Mouse (Mus musculus) megakaryocyte, adult 5-6 weeks (primary cell): ENCODE data around the gene Pigo. TPM values are rescaled to one million over a fixed set of nuclear protein-coding genes. Genes with fewer than 3 reads are reported as not detected.
A peak's percentile ranks its signal among the peaks of the same experiment; 100 is the strongest.
"Not testable (repeated sequence)": the region's sequence is repeated elsewhere in the genome, so short reads cannot be mapped to it uniquely, and the experiment has no call there.

Experiments
- ATAC-seq: 2 replicates; pipeline ENCODE4 v1.8.0; 2016; ENCODE audit warnings: mild to moderate bottlenecking, inconsistent platforms; ENCODE audit not compliant: poor library complexity, severe bottlenecking
- total RNA-seq, 2 experiments: library from RNA; stranded (forward) in 1 of 2; stranded (reverse) in 1 of 2; fragments of 153-499, 151-499 nt in 1 of 2; fragments of 221-1000, 200-1000 nt in 1 of 2; gene quantifications; 2 replicates each; pipeline versions ENCODE4 v1.2.3 to v1.2.4; 2015 to 2017

The Pigo gene
- total RNA-seq, 2 experiments from 2014 or later = 5.6 to 9.7 TPM

DNA sequence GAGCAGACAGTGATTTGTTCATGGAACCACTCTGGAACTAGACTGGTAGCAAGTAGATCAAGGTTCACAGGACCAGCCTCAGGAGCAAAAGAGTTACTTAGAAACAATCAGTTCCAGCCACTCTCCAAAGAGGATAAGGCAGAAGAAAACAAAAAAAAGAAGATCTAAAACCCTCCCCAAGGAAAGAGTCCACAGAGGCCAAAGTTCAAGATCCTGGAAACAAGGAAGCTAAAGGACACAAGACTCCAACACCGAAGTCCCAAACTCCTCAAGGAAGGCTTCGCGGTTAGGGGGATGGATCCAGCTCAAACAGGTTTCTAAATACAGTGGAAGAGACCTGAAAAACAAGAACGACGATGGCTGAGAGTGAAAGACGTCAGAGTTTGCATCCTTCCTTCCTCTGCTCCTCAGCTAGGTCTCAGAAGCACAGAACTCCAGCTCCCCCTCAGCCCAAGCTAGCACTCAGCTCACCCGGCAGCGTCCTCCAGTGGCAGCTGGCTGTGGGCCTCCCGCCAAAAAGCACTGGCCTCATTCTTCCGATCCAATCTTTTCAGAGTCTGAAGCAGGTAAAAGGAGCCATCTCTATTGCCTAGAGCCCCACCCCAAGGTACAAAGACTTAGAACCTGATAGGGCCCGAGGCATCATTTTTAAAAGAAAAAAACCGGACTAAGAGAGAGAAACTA lies 22.7 kb downstream of the Pigo start:
- no peak for ATAC-seq

DNA sequence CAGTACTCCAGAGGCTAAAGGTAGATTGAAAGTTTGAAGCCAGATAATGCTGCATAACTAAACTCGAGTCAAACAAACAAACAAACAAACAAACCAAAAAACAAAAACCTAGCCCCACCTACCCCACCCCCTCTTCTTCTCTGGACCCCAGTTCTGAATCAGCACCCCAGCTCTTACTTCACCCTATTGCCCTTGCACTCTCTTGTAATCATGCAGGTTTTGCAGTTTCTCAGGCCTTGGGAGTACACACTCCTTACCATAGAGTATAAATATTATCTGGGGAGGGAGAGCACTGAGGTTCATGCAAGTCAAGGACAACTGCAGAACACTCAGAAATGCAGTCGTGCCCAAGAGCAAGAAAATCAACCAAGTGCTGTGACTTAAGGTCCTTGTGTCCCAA lies 24.3 kb downstream of the Pigo start:
- no peak for ATAC-seq

DNA sequence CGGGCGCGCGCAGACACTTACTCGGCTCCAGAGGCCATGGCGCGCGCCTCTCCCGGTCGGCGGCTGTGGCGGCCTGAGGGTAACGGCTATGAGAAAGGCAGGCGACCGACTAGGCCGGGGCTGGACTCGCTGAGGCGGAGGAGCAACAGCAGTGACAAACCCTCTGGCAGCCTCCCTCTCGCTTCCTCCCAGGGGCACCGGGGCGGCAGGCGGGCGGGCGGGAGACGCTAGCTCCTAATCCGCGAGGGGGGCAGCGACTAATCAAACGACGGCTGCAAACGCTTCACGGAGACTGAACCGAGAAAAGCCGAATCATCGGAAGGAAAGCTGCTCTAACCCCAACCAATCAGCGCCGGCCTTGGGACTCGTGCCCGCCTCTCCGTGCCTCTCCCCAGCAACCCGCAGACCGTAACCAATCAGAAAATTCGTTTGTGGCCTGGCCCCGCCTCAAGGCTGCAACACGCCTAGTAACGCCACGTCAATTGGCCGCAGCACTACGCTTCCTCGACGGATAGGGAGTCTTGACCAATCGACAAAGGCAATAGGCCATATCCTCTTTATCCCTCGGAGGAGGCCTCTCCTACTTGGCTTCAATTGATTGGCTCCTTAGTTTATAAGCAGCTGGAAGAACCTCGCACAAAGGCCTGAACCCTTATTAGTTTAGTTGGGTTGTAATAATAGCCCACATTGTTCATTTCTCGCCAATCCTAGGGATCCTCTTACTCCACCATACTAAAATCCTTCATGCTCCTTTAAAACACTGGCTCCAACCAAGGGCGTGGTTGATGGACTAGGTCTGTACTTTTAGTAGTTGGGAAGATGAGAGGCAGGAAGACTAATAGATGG lies 25.3 kb downstream of the Pigo start, which contains the start of gene Vcp:
Gene Vcp, minus strand, starts transcription at position 367 of the 846 bp plus-strand sequence.
- ATAC-seq = peak; percentile 95

DNA sequence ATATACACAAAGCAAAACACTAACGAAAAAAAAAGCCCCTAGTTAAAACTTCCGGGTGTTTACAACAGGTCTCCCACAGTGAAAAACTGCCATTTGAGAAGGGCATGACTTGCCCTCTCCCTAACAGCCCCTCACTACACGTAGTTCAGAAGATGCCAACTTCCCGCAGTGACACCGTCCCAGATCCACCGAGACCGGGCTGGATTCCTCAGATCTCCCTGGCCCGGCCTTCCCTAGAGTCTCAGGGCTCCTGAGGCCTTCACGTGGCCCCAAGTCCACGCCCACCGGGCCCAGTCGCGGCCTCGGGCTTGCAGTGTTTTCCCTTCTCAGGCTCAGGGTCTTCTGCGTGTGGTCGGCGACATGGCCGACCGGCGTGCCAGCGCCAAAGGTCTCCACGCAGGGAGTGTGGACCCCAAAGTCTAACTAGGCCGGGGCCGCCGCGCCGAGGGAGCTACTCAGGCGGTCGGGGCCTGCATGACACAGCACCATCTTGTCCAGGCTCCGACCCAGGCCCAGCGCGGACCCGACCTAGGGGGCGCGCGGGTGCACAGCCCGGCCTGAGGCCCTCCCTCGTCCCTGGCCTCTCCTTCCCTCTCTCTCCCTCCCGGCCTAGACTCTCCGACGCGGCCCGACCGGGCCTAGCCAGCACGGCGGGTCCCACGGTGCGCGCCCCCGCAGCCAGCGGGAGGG lies 26.0 kb downstream of the Pigo start:
- ATAC-seq = peak; percentile 54

DNA sequence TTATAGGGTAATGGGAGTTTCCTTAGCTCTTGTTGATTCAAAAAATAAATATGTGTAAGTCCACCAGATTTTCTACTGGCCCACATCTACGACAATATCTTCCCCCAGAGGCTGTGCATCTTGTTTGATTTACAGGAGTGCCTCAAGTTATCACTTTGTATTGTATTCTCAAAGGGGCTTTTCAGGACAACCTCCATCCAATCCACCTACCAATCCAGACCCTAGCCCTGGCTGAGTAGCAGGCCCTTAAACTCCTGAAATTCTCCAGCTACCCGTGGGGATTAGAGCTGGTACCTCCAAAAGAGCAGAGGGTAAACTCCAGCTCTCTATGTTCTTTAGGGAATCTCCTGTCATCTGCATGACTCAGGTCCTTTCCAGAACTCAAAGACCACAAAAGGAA lies 27.6 kb downstream of the Pigo start:
- ATAC-seq = no peak

DNA sequence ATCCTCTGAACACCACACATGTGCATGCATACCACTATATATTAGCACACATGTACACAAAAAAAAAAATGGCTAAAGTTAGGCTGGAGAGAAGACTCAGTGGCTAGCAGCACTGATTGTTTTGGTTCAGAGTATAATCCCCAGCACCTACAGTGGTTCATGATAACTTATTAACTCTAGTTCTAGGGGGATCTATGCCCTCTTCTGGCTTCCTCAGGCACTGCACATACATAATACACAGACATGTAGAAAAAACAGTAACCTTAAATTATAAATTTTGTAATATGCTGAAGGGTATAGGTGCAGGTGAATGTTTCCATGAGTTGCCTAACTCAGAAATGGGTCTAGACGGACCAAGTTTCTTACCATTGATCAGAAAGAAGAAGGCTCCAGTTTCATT lies 37.3 kb downstream of the Pigo start:
- ATAC-seq = no peak

DNA sequence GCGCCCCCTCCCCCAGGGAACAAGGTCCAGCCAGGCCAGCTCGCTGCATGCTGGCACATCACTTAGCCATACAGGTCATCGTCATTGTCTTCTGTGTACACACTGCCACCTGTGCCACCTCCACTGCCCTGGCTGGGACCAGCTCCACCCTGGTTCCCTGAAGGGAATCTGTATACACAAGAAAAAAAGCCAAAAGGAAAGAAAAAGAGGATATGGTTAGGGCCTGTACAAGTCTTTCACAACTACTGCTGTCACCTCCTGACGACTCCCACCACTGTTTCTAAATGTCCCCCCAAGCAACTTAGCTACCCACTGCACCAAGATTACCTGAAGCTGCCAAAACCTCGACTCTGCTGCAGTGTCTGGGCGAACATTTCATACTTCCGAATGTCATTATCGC lies 45.2 kb downstream of the Pigo start:
- ATAC-seq = not testable (repeated sequence)

DNA sequence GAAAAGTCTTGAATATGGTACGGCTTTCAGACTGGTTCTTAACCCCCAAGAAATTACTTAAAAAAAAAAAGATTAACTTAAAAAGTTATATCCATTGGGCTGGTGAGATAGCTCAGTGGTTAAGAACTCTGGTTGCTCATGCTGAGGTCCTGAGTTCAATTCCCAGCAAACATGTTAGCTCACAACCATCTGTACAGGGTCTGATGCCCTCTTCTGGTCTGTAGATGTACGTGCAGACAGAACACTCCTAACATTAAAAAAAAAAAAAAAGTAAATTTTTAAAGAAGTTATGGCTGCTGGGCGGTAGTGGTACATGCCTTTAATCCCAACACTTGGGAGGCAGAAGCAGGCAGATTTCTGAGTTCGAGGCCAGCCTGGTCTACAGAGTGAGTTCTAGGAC lies 47.6 kb downstream of the Pigo start:
- peak; percentile 45; the same call in 1 of the 2 replicates for ATAC-seq

DNA sequence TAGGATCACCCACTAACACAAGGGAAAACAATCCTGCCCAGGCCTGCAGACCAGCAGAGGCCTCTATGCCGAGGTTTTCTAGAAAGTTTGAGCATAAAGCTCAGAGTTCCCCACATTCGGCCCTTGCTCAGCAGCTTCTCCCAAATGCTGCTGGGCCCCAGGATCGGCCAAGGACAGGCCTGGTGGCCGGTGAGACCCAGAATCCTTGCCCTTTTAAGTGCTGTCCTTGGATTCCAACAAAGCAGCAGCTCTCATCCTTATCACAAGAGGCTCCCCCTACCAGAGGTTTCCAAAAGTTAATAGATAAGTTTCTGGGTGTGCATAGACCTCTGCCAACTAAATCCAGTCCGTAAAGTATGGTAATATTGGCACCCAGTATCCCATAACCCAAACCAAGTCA lies 51.8 kb downstream of the Pigo start:
- no peak for ATAC-seq

DNA sequence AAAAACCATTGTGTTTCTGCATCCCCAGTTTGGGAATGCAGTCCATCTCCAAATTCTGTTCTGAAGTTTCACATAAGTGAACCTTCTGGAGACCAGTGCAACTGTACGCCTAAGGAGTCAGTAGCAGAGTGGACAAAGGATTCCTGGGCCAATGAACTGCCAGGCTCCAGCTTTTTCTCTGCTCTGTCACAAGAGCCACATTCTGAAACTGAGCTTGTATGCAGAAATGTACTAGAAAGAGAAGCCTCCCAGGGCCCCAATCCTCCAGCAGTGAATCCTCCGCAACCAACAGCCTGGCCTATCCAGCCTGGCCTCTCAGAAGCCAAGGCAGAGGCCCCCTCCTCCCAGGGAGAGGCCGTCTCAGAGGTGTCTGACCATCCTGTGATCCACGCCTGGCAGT lies 52.7 kb downstream of the Pigo start:
- ATAC-seq = no peak

DNA sequence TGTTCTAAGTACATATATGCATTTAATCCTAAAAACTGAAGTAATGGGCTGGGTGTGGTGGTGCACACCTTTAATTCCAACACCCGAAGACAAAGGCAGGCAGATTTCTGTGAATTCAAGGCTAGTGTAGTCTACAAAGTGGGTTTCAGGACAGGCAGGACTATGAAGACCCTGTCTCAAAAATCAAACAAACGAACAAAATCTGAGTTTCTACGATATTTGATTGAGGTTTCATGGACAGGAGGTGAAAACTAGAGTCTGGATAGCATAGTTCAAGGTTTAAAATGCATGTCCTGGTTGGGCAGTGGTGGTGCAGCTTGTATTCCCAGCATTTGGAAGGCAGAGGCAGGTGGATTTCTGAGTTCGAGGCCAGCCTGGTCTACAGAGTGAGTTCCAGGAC lies 56.3 kb downstream of the Pigo start, which contains the start of gene 1700022I11Rik:
Gene 1700022I11Rik, plus strand, starts transcription at position 301 of the 400 bp plus-strand sequence.
- ATAC-seq = no peak

Other genes with a start within 250 kb of the Pigo start
- gene Fam205a1, start 171.9 kb downstream of the Pigo start, total RNA-seq (2015) = 0.11 TPM in 1 of 2 replicates, not detected in the other
- not detected in 2 replicates for gene Fam205a1, start 171.9 kb downstream of the Pigo start, total RNA-seq (2017)
- not detected in 2 replicates for gene Gm12394, start 169.0 kb downstream of the Pigo start, total RNA-seq (2015)
- not detected in 2 replicates for gene Gm12394, start 169.0 kb downstream of the Pigo start, total RNA-seq (2017)
- gene Fam205c, start 151.6 kb downstream of the Pigo start, total RNA-seq (2015) = not detected in 2 replicates
- not detected in 2 replicates for gene Fam205c, start 151.6 kb downstream of the Pigo start, total RNA-seq (2017)
- not detected in 2 replicates for gene Phf24, start 109.2 kb downstream of the Pigo start, total RNA-seq (2015)
- under 0.01 TPM in 1 of 2 replicates, not detected in the other for gene Phf24, start 109.2 kb downstream of the Pigo start, total RNA-seq (2017)
- gene Dnajb5, start 76.0 kb downstream of the Pigo start, total RNA-seq (2015) = 5.4 and 6.0 TPM in 2 replicates
- gene Dnajb5, start 76.0 kb downstream of the Pigo start, total RNA-seq (2017) = 2.6 and 6.3 TPM in 2 replicates
- not detected in 2 replicates for gene 1700022I11Rik, start 56.2 kb downstream of the Pigo start, total RNA-seq (2015)
- gene 1700022I11Rik, start 56.2 kb downstream of the Pigo start, total RNA-seq (2017) = not detected in 2 replicates
- 81.5 and 86.4 TPM in 2 replicates for gene Vcp, start 25.3 kb downstream of the Pigo start, total RNA-seq (2015)
- 154 and 165 TPM in 2 replicates for gene Vcp, start 25.3 kb downstream of the Pigo start, total RNA-seq (2017)
- 11.3 and 12.5 TPM in 2 replicates for gene Fancg, start 15.3 kb downstream of the Pigo start, total RNA-seq (2015)
- 13.0 and 14.3 TPM in 2 replicates for gene Fancg, start 15.3 kb downstream of the Pigo start, total RNA-seq (2017)
- gene Stoml2, start 5.9 kb upstream of the Pigo start, total RNA-seq (2015) = 70.8 and 77.7 TPM in 2 replicates
- gene Stoml2, start 5.9 kb upstream of the Pigo start, total RNA-seq (2017) = 62.3 and 79.3 TPM in 2 replicates
- 14.2 and 15.4 TPM in 2 replicates for gene Fam214b, start 20.4 kb upstream of the Pigo start, total RNA-seq (2015)
- 31.7 and 33.6 TPM in 2 replicates for gene Fam214b, start 20.4 kb upstream of the Pigo start, total RNA-seq (2017)
- gene Unc13b, start 33.1 kb upstream of the Pigo start, total RNA-seq (2015) = 0.16 TPM in 2 replicates
- 0.24 and 0.48 TPM in 2 replicates for gene Unc13b, start 33.1 kb upstream of the Pigo start, total RNA-seq (2017)
- 0.13 and 0.36 TPM in 2 replicates for gene Atp8b5, start 241.3 kb upstream of the Pigo start, total RNA-seq (2015)
- gene Atp8b5, start 241.3 kb upstream of the Pigo start, total RNA-seq (2017) = 0.04 and 0.20 TPM in 2 replicates